Mouse (Mus musculus) cortical plate, adult 2 months (tissue): ENCODE measurements around the gene Gsg1l.

Experiments
- CTCF ChIP-seq: fragments of 200-500 bp; IDR thresholded peaks from 2 replicates; pipeline ENCODE4 v1.5.1; 2011; ENCODE audit warnings: mild to moderate bottlenecking, control low read depth, low read length; ENCODE audit not compliant: insufficient read depth; ENCODE audit errors: extremely low read depth
- POLR2A ChIP-seq: fragments of 200-500 bp; IDR thresholded peaks from 2 replicates; pipeline ENCODE4 v1.6.1; 2011; ENCODE audit warnings: mild to moderate bottlenecking, low read length, control low read depth; ENCODE audit not compliant: insufficient read depth; ENCODE audit errors: extremely low read depth

DNA sequence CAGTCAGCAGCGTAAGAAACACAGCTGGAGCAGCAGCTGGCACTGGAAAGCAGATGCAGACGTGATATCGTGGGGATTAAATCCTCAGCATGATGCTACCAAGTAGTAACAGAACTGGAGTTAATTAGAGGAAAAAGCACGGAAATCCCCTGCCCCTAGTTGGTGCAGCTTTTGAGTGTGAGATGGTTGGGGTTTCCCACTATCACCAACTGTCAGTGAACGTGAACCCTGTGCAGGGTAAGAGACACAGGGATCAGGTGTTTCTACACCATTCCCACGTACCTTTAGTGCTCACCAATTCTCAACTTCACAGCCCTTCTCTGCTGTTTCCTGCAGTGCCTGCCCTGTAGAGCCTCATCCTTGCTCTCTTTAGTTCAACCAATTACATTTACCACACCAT, 37.6 kb upstream of the Gsg1l start:
- no peak for TF ChIP-seq CTCF
- no peak for TF ChIP-seq POLR2A
